Mouse (Mus musculus) spleen, postnatal 10 days (tissue): ENCODE measurements around the gene Gm49380.

Source experiments
- DNase-seq, 2 experiments: peaks; one replicate each; pipeline ENCODE4 v3.0.0; 2021 to 2022; ENCODE audit warnings: low spot score in 2 of 2

The Gm49380 gene

DNA sequence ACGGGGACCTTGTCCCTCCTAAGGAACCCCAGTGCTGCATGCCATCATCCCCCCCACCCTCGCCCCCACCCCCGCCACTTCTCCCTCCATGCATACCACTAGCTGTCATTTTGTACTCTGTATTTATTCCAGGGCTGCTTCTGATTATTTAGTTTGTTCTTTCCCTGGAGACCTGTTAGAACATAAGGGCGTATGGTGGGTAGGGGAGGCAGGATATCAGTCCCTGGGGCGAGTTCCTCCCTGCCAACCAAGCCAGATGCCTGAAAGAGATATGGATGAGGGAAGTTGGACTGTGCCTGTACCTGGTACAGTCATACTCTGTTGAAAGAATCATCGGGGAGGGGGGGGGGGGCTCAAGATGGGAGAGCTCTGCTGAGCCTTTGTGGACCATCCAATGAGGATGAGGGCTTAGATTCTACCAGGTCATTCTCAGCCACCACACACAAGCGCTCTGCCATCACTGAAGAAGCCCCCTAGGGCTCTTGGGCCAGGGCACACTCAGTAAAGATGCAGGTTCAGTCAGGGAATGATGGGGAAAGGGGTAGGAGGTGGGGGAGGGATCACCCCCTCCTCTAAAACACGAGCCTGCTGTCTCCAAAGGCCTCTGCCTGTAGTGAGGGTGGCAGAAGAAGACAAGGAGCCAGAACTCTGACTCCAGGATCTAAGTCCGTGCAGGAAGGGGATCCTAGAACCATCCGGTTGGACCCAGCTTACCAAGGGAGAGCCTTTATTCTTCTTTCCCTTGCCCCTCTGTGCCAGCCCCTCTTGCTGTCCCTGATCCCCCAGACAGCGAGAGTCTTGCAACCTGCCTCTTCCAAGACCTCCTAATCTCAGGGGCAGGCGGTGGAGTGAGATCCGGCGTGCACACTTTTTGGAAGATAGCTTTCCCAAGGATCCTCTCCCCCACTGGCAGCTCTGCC lies 65.5 kb downstream of the Gm49380 start:
- no peak for DNase-seq

DNA sequence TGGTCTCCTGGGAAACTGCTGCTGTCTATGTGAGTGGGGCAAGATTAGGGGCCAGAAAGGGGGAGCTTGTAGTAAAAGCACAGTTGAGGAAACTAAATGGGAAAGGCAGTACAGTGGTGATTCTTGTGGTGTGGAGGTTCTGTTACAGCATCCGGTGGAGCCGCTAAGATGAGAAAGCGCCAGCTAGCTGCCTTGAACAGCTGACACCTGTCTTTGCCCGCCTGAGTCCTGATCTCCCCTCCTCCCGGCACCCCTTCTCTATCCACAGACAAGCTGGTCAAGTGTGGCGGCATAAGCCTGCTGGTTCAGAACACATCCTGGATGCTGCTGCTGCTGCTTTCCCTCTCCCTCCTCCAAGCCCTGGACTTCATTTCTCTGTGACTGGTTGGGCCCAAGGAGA lies 66.2 kb downstream of the Gm49380 start:
- no peak for DNase-seq

GRCm38 (mm10) chr9:44046426-44046825 lies 66.9 kb downstream of the Gm49380 start:
- no peak for DNase-seq

GRCm38 (mm10) chr9:44045884-44046272 lies 67.4 kb downstream of the Gm49380 start:
- no peak for DNase-seq

GRCm38 (mm10) chr9:44045158-44045883 lies 68.0 kb downstream of the Gm49380 start:
- DNase-seq: no peak

GRCm38 (mm10) chr9:44044426-44045157 lies 68.7 kb downstream of the Gm49380 start:
- DNase-seq: peak in 1 of 2 experiments; percentile 19

- DNase-seq: peak in 1 of 2 experiments; percentile 22
These were observed 69.4 kb downstream of the Gm49380 start for GRCm38 (mm10) chr9:44043708-44044425.

- DNase-seq: peak in 1 of 2 experiments; percentile 31
These were observed 70.2 kb downstream of the Gm49380 start, which contains the start of gene Thy1 for GRCm38 (mm10) chr9:44042836-44043707. TSS of gene Thy1 (plus strand) at chr9:44043384.

DNA sequence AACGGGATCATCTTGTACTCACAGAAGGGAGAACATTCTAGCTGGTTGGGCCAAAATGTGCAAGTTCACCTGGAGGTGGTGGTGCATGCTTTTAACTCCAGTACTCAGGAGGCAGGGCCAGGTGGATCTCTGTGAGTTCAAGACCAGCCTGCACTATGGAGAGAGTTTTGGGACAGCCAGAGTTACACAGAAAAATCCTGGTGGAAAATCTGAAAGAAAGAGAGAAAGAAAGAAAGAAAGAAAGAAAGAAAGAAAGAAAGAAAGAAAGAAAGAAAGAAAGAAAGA lies 71.0 kb downstream of the Gm49380 start:
- no peak for DNase-seq

GRCm38 (mm10) chr9:44041511-44042395 lies 71.5 kb downstream of the Gm49380 start:
- no peak for DNase-seq

GRCm38 (mm10) chr9:44037106-44037505 lies 76.2 kb downstream of the Gm49380 start:
- no peak for DNase-seq

GRCm38 (mm10) chr9:44033957-44034727 lies 79.2 kb downstream of the Gm49380 start:
- no peak for DNase-seq

GRCm38 (mm10) chr9:44033317-44033716 lies 80.0 kb downstream of the Gm49380 start:
- DNase-seq: no peak

GRCm38 (mm10) chr9:44031946-44032345 lies 81.4 kb downstream of the Gm49380 start:
- DNase-seq: no peak

- no peak for DNase-seq
These were observed 82.2 kb downstream of the Gm49380 start for GRCm38 (mm10) chr9:44031079-44031478.

GRCm38 (mm10) chr9:44030646-44031045 lies 82.7 kb downstream of the Gm49380 start:
- no peak for DNase-seq

- DNase-seq: no peak
These were observed 83.6 kb downstream of the Gm49380 start for GRCm38 (mm10) chr9:44029580-44030236.

GRCm38 (mm10) chr9:44024096-44024495 lies 89.2 kb downstream of the Gm49380 start:
- DNase-seq: no peak
